Mouse (Mus musculus) lung, adult 2 months (tissue): ENCODE results near the gene Plppr3.

Source experiments
- CTCF ChIP-seq: fragments of 200-500 bp; IDR thresholded peaks from 2 replicates; pipeline ENCODE4 v1.5.1; 2011; ENCODE audit warnings: mild to moderate bottlenecking, low read length, control low read depth; ENCODE audit not compliant: insufficient read depth
- POLR2A ChIP-seq: fragments of 200-500 bp; IDR thresholded peaks from 2 replicates; pipeline ENCODE4 v1.6.1; 2011; ENCODE audit warnings: low read depth, mild to moderate bottlenecking, control low read depth, low read length, borderline replicate concordance; ENCODE audit errors: extremely low read depth

DNA sequence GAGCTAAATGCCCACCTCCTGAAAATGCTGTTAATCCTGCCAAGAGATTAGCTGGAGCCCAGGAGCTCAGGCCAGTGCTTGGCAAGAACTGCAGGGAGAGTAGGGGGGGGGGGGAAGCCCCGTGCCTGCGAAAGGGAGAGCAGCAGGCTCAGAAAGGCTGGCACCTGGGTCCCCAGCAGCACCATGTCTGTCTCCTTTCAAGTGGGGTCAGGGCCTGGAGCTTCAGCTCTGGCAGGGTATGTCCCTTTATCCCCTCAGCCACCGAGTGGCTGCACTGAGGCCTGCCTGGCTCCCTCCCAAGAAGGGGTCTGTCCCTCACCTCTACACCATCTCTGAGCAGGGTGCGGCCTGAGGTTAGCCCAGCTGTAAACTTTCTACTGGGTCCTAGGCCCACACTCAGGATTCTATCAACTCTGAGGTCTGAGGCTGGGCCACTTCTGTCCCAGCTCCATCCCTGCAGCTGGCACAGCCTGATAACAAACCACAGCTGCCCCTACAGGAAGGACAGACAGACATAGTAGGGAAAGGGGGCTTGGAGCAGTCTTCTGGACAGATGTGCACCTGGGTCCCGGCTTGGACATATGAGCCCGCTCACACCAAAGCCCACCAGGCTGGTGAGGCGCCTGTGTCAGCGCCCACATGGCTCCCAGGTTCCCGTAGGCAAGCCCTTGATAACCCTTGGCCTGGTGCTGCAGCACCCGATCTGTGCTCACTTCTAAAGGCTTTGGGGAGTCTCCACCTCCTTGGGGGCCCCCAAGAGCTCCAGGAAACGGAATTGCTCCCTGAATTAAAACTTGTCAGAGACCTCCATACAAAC lies 39.9 kb upstream of the Plppr3 start:
- no peak for TF ChIP-seq CTCF
- no peak for TF ChIP-seq POLR2A
